Mouse (Mus musculus): ENCODE data around the gene Kdelr1. TPM values are rescaled to one million over a fixed set of nuclear protein-coding genes. Genes with fewer than 3 reads are reported as not detected.

Gene Kdelr1
- 96.4 and 97.3 TPM in 2 replicates for polyA plus RNA-seq (2015; fragmentation: Nextera tagmentation; extraction: Ambion mirVana)

DNA sequence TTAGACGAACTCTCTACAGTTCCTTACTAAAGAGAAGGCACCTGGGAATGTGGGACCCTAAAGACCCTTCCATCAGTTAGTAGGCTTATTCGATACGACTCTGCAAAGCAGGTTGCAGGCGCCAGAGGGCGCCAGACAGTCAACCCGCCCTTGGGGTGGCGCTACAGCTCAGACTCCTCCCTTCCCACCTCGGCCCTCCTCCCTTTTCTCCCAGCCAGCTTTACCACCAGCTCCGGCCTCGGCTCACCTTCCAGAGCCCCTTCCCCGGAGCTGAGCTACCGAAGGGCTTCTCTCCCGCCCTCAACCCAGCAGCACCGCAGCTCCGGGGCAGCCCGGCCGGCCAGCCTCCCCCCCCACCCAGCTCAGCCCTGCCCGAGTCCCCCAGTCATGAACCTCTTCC is at the start of gene Kdelr1:
TSS of gene Kdelr1 (plus strand) at position 149 of the 400 bp plus-strand sequence.
- peaks cover 38% of the 10 kb centered on the region for H3K27me3 ChIP-seq (ENCODE audit: insufficient read depth, low read length)
- peaks cover 35% of the 10 kb centered on the region for H3K36me3 ChIP-seq (ENCODE audit: insufficient read depth, low read length)
- peaks cover 39% of the 10 kb centered on the region for H3K4me1 ChIP-seq (ENCODE audit: insufficient read depth, low read length)
- no peaks in the 10 kb centered on the region for H3K9me3 ChIP-seq (ENCODE audit: low read length)
- peak within 1 kb of the TSS; percentile 96 for H3K27ac ChIP-seq (ENCODE audit: low read length)
- WGBS = under 1% methylated on average over 18 of the region's 18 CpGs
- ATAC-seq (ENCODE audit: low FRiP score, low TSS enrichment) = peak; percentile 80
- H3K4me2 ChIP-seq (replicated peaks; ENCODE audit: low read depth, low read length) = peak within 1 kb of the TSS; percentile 87
- peak within 1 kb of the TSS; percentile 96 for H3K4me3 ChIP-seq (ENCODE audit: low read length)
- H3K9ac ChIP-seq (replicated peaks; ENCODE audit: low read length) = peak within 1 kb of the TSS; percentile 99

DNA sequence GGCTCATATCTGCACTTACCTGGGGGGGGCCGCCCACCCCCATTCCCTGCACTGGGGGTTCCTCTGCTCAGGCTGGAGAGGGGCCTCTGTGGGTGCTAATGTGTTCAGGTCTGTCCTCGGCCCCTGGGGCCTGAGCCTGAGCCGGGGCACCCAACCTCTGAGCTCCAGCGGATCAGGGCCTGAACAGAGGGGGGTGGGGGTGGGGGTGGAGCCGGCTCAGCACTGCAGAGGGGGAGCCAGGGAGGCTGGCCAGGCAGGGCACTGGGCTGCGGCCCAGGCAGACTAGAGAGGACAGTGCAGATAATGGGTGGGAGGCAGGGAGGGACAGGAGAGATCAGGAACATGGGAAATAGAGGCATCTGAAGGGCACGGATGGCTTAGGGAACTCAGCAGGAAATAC is 48.0 kb upstream of the Kdelr1 start, which contains the start of gene Kcnj14:
TSS of gene Kcnj14 (minus strand) at position 185 of the 400 bp plus-strand sequence.
- no peak for ATAC-seq (ENCODE audit: low FRiP score, low TSS enrichment)

DNA sequence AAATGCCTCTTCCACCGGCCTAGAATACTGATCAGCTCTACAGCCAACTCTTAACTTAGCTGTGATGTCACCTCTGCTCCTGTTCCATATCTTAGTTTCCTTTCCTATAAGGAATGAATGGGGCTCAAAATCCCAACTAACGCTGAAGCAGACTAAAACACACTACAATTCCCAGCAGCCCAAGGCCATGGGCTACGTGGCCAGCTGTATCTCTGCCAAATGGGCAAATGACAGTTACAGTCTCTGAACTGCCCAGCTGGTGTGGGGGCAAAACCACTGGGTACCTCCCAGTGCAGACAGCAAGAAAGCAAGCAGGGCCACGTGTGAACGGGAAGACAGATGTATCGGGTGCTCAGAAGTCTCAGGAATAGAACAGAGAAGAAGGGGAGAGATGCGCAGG is 45.9 kb upstream of the Kdelr1 start:
- Histone ChIP-seq H3K4me3 (ENCODE audit: low read length) (no peak overlapping the region), H3K4me2 (replicated peaks; ENCODE audit: low read depth, low read length) (no peak overlapping the region), H3K4me1 (ENCODE audit: insufficient read depth, low read length) (peaks cover 14% of the 10 kb centered on the region), H3K27me3 (ENCODE audit: insufficient read depth, low read length) (peaks cover 3% of the 10 kb centered on the region), H3K9me3 (ENCODE audit: low read length) (no peaks in the 10 kb centered on the region), H3K9ac (replicated peaks; ENCODE audit: low read length) (no peak overlapping the region), H3K36me3 (ENCODE audit: insufficient read depth, low read length) (peaks cover 59% of the 10 kb centered on the region), H3K27ac (ENCODE audit: low read length) (no peak overlapping the region)
- ATAC-seq (ENCODE audit: low FRiP score, low TSS enrichment) = no peak
- WGBS = 89% methylated on average over 7 of the region's 7 CpGs

More for the DNA sequence above, 48.0 kb upstream of the Kdelr1 start, which contains the start of gene Kcnj14:
- Histone ChIP-seq H3K9me3 (ENCODE audit: low read length) (no peaks in the 10 kb centered on the region), H3K4me1 (ENCODE audit: insufficient read depth, low read length) (peaks cover 5% of the 10 kb centered on the region), H3K27me3 (ENCODE audit: insufficient read depth, low read length) (no peaks in the 10 kb centered on the region), H3K9ac (replicated peaks; ENCODE audit: low read length) (no peak within 1 kb of the TSS), H3K36me3 (ENCODE audit: insufficient read depth, low read length) (peaks cover 59% of the 10 kb centered on the region), H3K27ac (ENCODE audit: low read length) (no peak within 1 kb of the TSS), H3K4me3 (ENCODE audit: low read length) (no peak within 1 kb of the TSS), H3K4me2 (replicated peaks; ENCODE audit: low read depth, low read length) (no peak within 1 kb of the TSS)
- 69% methylated on average over 6 of the region's 7 CpGs for WGBS

DNA sequence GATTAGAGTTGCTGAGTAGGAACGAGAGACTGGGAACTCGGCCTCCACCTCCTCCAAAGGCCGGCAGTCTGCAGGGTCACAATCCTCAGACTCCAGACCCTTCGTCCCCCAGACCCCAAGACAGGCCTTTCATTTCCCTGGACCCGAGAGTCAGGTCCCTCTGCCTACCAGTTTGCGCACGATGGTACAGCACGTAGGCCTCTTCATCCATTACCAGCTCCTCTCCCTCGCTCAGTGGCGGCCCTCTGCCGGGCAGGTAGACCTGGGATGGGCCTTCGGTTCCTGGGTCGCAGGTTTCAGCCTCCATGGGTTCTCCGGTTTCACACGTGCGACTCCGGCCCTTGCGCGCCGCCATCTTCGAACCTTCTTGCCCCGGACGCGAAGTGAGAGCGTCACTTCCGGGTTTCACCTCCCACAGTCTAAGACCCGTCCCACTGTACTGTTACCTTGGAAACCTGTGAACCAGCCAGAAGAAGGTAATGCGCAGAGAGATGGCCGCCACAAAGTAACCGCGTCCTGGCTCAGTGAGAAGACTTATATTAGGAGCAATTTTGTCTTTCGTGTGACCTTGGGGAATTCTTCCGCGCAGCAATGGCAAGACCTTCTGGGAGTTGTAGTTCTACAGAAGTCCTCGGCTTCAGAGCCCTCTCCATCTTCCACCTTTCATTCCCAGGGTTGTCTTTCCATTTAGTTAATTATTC is 42.0 kb upstream of the Kdelr1 start, which contains the start of gene Grwd1:
TSS of gene Grwd1 (minus strand) at position 518 of the 701 bp plus-strand sequence.
- peaks cover 38% of the 10 kb centered on the region for H3K27me3 ChIP-seq (ENCODE audit: insufficient read depth, low read length)
- peak; percentile 86 for ATAC-seq (ENCODE audit: low FRiP score, low TSS enrichment)
- H3K4me2 ChIP-seq (replicated peaks; ENCODE audit: low read depth, low read length) = peak within 1 kb of the TSS; percentile 93
- H3K27ac ChIP-seq (ENCODE audit: low read length) = peak within 1 kb of the TSS; percentile 70
- H3K4me1 ChIP-seq (ENCODE audit: insufficient read depth, low read length) = peaks cover 31% of the 10 kb centered on the region
- no peaks in the 10 kb centered on the region for H3K9me3 ChIP-seq (ENCODE audit: low read length)
- peak within 1 kb of the TSS; percentile 80 for H3K9ac ChIP-seq (replicated peaks; ENCODE audit: low read length)
- peaks cover 35% of the 10 kb centered on the region for H3K36me3 ChIP-seq (ENCODE audit: insufficient read depth, low read length)
- peak within 1 kb of the TSS; percentile 93 for H3K4me3 ChIP-seq (ENCODE audit: low read length)
- WGBS = under 1% methylated on average over 35 of the region's 35 CpGs

DNA sequence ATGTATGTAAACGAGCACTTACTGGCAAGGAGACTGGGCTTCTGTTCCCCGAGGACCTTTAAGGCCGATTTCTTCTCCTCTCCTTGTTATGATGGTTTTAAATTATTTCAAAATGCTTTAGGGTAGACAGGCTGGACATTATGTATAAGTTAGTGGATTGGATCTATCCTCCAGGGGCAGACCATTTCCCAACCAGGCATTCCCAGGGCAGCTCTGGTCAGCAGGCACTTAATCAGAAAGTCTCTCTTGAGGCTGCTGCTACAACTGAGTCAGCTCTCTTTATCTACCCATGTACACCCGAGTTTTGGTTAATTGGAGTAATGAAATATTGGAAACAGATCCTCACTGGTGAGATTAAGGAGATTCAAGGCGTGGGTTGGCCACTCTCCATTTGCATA is 41.4 kb upstream of the Kdelr1 start:
- Histone ChIP-seq H3K4me2 (replicated peaks; ENCODE audit: low read depth, low read length) (peak overlapping the region; percentile 93), H3K27ac (ENCODE audit: low read length) (peak overlapping the region; percentile 70; the same call in 1 of the 2 replicates), H3K4me1 (ENCODE audit: insufficient read depth, low read length) (peaks cover 31% of the 10 kb centered on the region), H3K36me3 (ENCODE audit: insufficient read depth, low read length) (peaks cover 29% of the 10 kb centered on the region), H3K9ac (replicated peaks; ENCODE audit: low read length) (peak overlapping the region; percentile 80; the same call in 1 of the 2 replicates), H3K4me3 (ENCODE audit: low read length) (peak overlapping the region; percentile 93), H3K27me3 (ENCODE audit: insufficient read depth, low read length) (peaks cover 38% of the 10 kb centered on the region), H3K9me3 (ENCODE audit: low read length) (no peaks in the 10 kb centered on the region)
- peak; percentile 14; the same call in 1 of the 2 replicates for ATAC-seq (ENCODE audit: low FRiP score, low TSS enrichment)
- WGBS = 23% methylated on average over 5 of the region's 5 CpGs

DNA sequence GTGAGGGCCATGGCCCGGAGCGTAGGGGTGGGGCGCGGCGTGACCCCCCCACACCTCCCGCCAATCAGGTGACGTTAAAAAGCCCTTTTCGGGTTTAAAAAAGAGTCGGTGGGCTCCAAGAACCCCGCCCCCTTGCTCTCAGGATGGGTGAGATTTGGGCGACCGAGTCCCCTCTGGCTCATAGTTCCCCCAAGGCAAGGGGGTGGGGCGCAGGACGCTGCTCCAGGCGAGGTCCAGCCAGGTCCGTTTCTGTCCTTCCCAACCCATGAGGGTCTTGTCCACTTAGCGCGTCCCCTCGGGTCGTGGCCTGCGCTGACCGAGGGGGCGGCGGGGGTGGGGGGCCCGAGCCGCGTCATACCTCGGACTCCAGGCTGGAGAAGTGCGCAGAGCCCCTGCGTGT is 40.1 kb upstream of the Kdelr1 start:
- WGBS = 10% methylated on average over 29 of the region's 30 CpGs
- H3K4me3 ChIP-seq (ENCODE audit: low read length) = peak overlapping the region; percentile 46
- H3K9ac ChIP-seq (replicated peaks; ENCODE audit: low read length) = peak overlapping the region; percentile 63; the same call in 1 of the 2 replicates
- no peaks in the 10 kb centered on the region for H3K9me3 ChIP-seq (ENCODE audit: low read length)
- H3K27me3 ChIP-seq (ENCODE audit: insufficient read depth, low read length) = peaks cover 38% of the 10 kb centered on the region
- no peak overlapping the region for H3K27ac ChIP-seq (ENCODE audit: low read length)
- peaks cover 31% of the 10 kb centered on the region for H3K4me1 ChIP-seq (ENCODE audit: insufficient read depth, low read length)
- H3K4me2 ChIP-seq (replicated peaks; ENCODE audit: low read depth, low read length) = peak overlapping the region; percentile 64
- H3K36me3 ChIP-seq (ENCODE audit: insufficient read depth, low read length) = peaks cover 16% of the 10 kb centered on the region
- no peak for ATAC-seq (ENCODE audit: low FRiP score, low TSS enrichment)

DNA sequence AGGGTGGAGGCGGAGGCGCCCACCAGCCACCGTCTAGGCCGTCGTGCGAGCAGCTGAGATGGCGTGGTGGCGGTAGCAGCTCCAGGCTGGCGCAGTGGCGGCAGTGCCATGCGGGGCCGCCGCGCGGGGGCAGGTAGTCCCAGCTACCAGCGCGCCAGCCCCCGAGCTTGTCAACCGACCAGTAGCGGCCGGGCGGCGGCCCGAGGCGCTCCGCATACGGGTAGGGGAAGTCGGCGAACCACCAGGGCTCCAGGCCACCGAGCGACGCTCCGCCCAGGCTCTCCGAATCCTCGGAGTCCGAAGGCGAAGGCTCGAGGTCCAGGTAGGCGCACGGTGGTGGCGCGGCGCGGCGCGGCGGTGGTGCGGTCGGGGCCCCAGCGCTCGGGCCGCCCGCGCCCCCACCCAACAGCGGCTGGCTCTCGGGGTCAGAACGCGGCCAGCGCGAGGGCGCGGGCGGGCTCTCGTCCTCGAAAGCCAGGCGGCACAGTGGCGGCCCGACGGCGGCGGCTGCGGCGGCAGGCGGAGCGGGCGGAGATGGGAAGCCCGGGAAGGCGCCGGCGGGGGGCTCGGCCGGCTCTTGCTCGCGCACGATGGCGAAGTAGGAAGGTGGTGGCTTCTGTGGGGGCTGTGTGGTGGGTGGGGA is 39.3 kb upstream of the Kdelr1 start:
- H3K4me3 ChIP-seq (ENCODE audit: low read length) = peak overlapping the region; percentile 46
- peaks cover 31% of the 10 kb centered on the region for H3K4me1 ChIP-seq (ENCODE audit: insufficient read depth, low read length)
- peaks cover 8% of the 10 kb centered on the region for H3K36me3 ChIP-seq (ENCODE audit: insufficient read depth, low read length)
- H3K27ac ChIP-seq (ENCODE audit: low read length) = no peak overlapping the region
- no peaks in the 10 kb centered on the region for H3K9me3 ChIP-seq (ENCODE audit: low read length)
- H3K27me3 ChIP-seq (ENCODE audit: insufficient read depth, low read length) = peaks cover 38% of the 10 kb centered on the region
- ATAC-seq (ENCODE audit: low FRiP score, low TSS enrichment) = no peak
- WGBS = under 1% methylated on average over 77 of the region's 86 CpGs
- H3K4me2 ChIP-seq (replicated peaks; ENCODE audit: low read depth, low read length) = peak overlapping the region; percentile 64
- H3K9ac ChIP-seq (replicated peaks; ENCODE audit: low read length) = peak overlapping the region; percentile 63

DNA sequence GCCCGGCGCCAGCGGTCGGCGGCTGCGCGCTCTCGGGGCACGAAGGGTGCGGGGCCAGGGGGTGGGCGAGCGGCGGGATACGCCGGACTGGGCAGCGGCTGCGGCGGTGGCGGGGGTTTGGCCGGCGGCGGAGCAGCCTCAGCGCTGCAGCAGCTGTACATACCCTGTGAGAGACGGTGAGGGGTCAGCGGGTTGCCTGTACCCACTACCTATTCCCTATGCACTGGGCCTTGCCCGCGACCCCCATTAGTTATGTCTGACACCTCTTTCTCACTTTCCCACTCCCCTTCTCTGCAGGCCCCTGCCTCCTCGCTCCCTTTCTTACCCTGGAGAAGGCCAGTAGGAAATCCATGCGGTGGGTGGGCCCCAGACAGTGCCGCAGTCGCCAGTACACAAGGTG is 38.6 kb upstream of the Kdelr1 start:
- Histone ChIP-seq H3K36me3 (ENCODE audit: insufficient read depth, low read length) (peaks cover 1% of the 10 kb centered on the region; the same call in 1 of the 2 replicates), H3K27ac (ENCODE audit: low read length) (no peak overlapping the region), H3K4me3 (ENCODE audit: low read length) (peak overlapping the region; percentile 46), H3K9me3 (ENCODE audit: low read length) (no peaks in the 10 kb centered on the region), H3K9ac (replicated peaks; ENCODE audit: low read length) (peak overlapping the region; percentile 63), H3K27me3 (ENCODE audit: insufficient read depth, low read length) (peaks cover 38% of the 10 kb centered on the region), H3K4me1 (ENCODE audit: insufficient read depth, low read length) (peaks cover 31% of the 10 kb centered on the region), H3K4me2 (replicated peaks; ENCODE audit: low read depth, low read length) (peak overlapping the region; percentile 64)
- 4% methylated on average over 19 of the region's 31 CpGs for WGBS
- ATAC-seq (ENCODE audit: low FRiP score, low TSS enrichment) = no peak

DNA sequence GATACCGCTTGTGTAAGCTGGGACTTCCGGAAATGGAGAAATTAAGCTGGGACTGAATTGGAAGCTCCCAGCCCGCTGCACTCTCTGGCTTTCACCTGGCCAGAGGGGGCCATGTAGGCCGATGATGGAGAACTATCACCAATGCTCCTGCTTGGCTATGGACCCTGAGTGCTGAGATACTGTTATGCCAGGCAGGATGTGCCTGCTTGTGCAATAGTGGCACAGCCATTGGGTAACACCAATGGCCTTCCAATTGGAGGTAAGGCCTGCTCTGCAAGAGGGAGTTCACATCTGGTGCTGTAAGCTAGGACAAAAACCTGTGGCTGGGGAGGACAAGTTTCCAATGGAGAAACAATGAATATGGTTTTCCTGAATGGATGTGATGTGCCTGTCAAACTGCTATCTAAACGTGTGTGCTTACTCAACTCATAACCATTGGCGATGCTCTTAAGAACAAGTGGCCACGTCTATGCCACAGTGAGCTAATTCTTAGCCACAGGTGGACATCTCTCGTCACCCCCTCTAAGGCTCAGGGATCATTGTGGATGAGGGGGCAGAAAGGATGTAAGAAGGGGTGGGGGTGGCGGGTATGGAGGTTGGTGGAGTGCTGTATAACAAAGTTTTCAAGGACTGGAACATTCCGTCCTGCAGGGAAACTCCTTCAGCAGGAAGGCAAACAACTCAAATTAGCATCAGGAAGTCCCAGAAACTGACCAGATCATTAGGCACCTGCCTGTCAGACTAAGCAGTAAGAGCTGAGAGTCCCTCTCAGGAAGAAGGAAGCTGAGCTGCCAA is 29.4 kb upstream of the Kdelr1 start:
- no peaks in the 10 kb centered on the region for H3K9me3 ChIP-seq (ENCODE audit: low read length)
- WGBS = 87% methylated on average over 10 of the region's 10 CpGs

More for the DNA sequence above, 29.4 kb upstream of the Kdelr1 start:
- no peak overlapping the region for H3K9ac ChIP-seq (replicated peaks; ENCODE audit: low read length)
- no peak overlapping the region for H3K27ac ChIP-seq (ENCODE audit: low read length)
- ATAC-seq (ENCODE audit: low FRiP score, low TSS enrichment) = no peak
- H3K4me1 ChIP-seq (ENCODE audit: insufficient read depth, low read length) = no peaks in the 10 kb centered on the region
- no peaks in the 10 kb centered on the region for H3K36me3 ChIP-seq (ENCODE audit: insufficient read depth, low read length)
- H3K27me3 ChIP-seq (ENCODE audit: insufficient read depth, low read length) = no peaks in the 10 kb centered on the region; the same call in 1 of the 2 replicates
- no peak overlapping the region for H3K4me3 ChIP-seq (ENCODE audit: low read length)
- H3K4me2 ChIP-seq (replicated peaks; ENCODE audit: low read depth, low read length) = no peak overlapping the region

All from kidney, embryonic 16.5 days (tissue).